Mouse (Mus musculus) liver, adult (tissue): ENCODE measurements around the gene Gsap.

Source experiments
- GATA4 ChIP-seq: IDR thresholded peaks from 2 replicates; pipeline ENCODE4 v1.6.1; 2014; ENCODE audit warnings: mild to moderate bottlenecking, low read length; ENCODE audit not compliant: insufficient replicate concordance

Gene Gsap

DNA sequence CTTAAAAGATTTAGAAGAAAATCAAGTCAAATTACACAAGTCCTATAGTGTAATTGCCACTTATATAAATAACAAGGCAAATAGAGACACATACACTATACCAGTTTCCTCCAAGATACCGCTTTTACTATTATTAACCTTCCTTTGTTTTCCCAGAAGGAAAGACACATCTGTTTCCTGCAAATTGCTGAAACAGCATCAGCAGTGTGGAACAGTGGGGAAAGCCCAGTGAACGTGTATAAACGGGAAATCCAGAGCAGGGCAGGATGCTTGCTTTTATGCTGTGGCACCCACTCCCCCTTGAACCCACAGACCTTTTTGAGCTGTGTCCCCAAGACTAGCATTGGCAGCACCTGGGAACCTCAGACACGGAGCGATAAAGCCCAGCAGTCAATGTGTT lies 15.2 kb upstream of the Gsap start:
- TF ChIP-seq GATA4: no peak

- TF ChIP-seq GATA4: no peak
Measured at GRCm38 (mm10) chr5:21171336-21171735, 14.7 kb upstream of the Gsap start.

DNA sequence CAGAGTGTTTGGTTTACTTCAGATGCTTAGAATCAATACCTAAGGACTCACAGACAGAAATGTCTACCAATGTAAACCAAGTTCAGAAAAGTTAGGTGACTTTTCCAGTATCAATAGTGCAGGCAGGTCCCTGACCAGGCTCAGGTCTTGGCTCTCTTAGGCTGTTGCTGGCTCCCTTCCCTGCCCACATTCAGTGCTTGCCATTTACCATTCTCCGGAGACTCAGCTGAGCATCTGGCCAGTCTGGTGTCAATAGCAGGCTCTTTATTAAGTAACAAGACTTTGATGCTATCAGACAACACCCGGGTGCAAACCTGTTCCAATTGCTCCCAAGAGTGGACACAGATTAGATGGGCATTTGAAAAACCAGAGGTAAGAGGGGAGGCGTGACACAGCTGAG lies 13.7 kb upstream of the Gsap start:
- no peak for TF ChIP-seq GATA4

GRCm38 (mm10) chr5:21175132-21176112 lies 10.6 kb upstream of the Gsap start:
- no peak for TF ChIP-seq GATA4

DNA sequence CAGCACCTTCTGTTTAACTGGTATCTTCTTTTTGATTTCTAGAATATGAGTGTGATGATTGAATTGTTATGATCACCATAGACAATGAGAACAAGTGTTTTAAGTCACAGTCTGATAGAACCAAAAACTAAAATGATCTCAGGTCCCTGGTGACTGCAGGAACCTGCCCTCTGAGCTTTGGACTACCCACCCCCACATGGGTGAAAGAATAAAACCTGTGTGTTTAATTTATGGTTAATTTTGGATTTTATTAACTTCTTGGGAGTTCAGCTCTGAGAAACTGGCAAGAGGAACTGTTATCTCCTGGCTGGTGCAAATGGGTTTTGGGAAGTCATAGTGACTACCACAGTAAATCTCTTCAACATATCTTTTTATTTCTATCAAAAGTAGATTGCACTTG lies 6.6 kb upstream of the Gsap start:
- peak; percentile 52; the same call in 1 of the 2 replicates for TF ChIP-seq GATA4

DNA sequence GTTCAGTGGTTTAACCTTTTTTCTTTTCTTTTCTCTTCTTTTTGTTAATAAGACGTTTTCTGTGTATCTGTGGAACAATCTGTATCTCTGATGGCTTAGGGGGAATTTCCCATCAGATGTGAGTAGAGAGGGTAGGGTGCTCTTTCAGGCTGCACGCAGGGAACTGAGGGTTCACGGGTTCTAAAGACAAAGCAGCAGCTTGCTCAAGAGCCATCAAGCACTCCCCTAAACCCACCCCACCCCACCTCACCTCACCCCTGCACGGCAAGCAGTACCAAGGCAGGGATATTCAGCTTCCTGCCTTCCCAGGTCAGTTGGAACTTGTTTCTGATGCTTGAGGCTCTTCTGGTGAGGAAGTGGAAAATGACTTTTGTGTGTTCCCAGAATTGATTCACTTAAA lies 766 bp downstream of the Gsap start:
- no peak for TF ChIP-seq GATA4

GRCm38 (mm10) chr5:21188435-21188834 lies 2.4 kb downstream of the Gsap start:
- TF ChIP-seq GATA4: no peak

DNA sequence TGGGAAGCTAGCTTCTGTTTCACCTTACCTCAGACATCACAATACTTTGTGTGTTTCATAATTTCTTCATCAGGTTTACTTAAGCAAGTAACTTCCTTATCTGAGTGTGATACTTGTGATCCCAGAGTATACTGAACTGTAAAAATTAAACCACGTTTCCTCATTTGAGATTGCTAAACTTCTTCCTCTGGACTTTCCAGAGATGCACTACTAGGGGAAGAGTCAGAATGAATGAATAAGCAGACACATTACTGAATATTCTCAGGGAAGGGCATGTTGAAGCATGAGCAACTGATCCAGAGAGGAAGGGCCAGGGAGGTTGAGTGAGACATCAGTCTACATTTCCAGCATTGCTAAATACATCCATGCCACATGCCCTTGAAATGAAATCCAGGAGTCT lies 3.0 kb downstream of the Gsap start:
- TF ChIP-seq GATA4: no peak

- TF ChIP-seq GATA4: no peak
Measured at GRCm38 (mm10) chr5:21189460-21189859, 3.4 kb downstream of the Gsap start.

GRCm38 (mm10) chr5:21203504-21203903 lies 17.4 kb downstream of the Gsap start:
- no peak for TF ChIP-seq GATA4

DNA sequence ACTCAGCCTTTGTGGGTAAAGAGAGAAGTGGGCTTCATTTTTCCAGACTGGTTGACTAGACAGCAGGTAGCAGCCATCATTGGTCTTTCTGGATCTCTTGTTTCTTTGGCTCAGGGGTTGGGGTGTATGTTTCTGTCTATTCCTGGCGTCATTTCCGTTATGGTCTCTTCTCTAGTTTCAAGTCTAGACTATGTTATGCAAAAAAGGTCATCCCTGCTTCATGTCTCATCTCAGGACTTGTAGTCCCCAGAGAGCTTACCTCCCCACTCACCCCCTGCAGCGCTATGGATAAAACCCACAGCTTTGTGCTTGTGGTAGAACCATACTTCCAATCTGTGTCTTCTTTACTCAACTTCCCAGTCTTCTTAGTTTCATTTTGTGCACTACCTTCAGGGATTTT lies 18.1 kb downstream of the Gsap start:
- no peak for TF ChIP-seq GATA4

- no peak for TF ChIP-seq GATA4
Measured at GRCm38 (mm10) chr5:21206014-21206413, 20.0 kb downstream of the Gsap start.

DNA sequence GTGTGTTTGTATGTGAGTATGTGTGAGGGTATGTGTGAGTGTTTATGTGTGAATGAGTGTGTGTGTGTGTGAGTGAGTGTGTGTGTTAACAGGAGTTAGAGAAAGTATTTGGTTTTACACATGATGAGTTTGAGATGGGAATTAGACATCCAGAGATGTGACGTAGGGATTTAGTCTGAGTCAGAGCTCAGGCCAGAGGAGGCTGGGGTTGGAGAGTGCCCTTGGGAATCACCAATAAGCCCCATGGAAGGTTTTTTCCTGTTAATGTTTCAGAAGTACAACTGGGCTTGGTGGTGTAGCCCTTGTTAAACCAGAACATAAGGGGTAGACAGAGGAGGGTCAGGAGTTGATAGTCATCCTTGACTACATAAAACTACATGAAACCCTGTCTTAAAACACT lies 25.4 kb downstream of the Gsap start:
- no peak for TF ChIP-seq GATA4

DNA sequence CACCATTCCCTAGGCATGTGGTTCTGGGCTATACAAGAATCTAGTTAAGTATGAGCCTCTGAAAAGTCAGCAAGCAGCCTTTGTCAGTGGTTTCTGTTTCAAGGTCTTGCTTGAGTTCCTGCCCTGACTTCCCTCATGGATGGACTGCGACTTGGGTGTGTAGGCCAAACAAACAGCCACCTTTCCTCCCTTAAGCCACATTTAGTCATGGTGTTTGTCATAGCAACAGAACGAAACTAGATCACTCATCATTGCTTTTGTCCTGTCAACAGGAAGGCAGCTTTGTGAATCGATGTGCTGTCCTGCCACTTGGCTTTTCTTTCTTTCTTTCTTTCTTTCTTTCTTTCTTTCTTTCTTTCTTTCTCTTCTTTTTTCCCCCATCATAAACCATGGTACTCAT lies 26.9 kb downstream of the Gsap start:
- TF ChIP-seq GATA4: no peak

DNA sequence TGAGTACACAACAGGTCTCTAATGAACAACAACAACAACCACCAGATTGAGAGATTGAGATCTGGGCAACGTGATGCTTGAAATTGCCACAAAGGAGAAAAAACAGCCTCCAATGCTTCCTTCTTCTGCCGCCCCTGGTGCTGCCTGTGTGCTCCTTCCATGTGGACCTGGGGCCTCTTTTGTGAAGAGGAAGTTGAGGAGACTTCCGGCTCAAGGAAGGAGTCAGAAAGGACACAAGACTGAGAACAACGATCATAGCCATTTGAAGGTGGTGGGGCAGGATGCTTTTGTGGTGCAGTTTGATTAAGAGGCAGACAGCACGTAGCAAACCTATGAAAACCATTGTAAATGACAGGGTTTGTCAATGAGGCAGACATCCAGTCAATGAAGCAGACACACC lies 27.7 kb downstream of the Gsap start:
- TF ChIP-seq GATA4: no peak

GRCm38 (mm10) chr5:21217453-21218294 lies 31.6 kb downstream of the Gsap start:
- no peak for TF ChIP-seq GATA4
